ENCODE assay signal across 9 mouse cellular contexts in the genomic region with DNA sequence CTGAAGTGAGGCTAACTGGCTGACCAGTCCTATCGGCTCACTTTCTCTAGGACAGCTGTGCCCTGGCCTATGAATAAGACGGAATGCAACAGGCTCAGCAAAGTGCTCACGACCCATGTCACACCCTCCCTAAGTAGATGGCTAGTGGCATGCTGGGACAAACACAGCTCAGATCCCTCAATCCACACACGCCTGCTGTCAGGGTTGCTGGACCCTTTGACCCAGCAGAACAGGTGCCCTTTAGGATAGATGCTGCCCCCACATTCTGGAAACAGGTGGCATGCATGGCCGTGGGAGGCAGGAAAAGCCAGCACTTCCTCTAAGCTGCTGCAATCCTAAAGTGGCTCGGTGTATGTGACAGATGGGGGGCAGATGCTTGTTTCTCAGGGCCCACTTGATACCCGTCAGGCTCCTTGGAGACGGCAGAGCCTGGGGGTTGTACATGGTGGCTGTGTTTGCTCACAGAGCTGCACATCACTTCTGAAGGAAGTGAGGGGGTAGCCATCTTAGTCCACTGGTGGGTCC. TPM values are rescaled to one million over a fixed set of nuclear protein-coding genes. Genes with fewer than 3 reads are reported as not detected.
DNase-seq lines count a peak whose midpoint lies in the region; ATAC-seq and TF ChIP-seq lines count a peak whose summit lies in the region.
"Had no signal": no experiment of that assay in that cellular context is flagged by ENCODE, and none has a peak within 500 bp of the region (broad histone marks: within the 10 kb centered on the region; RNA-seq: fewer than 3 reads in every experiment).

No protein-coding gene starts in this region.

- no peak for TF ChIP-seq POLR2A in heart, adult 2 months (IDR thresholded peaks at IDR 0.05; ENCODE audit: insufficient read depth, low read depth, low read length)

- H3K36me3 ChIP-seq in forebrain, postnatal 0 days (ENCODE audit: insufficient read depth), result no peaks in the 10 kb centered on the region
- H3K36me3 ChIP-seq in forebrain, embryonic 11.5 days (ENCODE audit: control insufficient read depth, insufficient read depth, low read length), result no peaks in the 10 kb centered on the region
- H3K36me3 ChIP-seq in heart, adult 2 months (ENCODE audit: control insufficient read depth, insufficient read depth, low read length), result no peaks in the 10 kb centered on the region
- H3K36me3 ChIP-seq: embryonic facial prominence, embryonic 12.5 days had no signal

- WGBS in forebrain, postnatal 0 days, result 62% methylated on average over 8 of the region's 8 CpGs
- 81% methylated on average over 8 of the region's 8 CpGs for WGBS in forebrain, embryonic 11.5 days
- 63% methylated on average over 8 of the region's 8 CpGs for WGBS in heart, adult 2 months

- TF ChIP-seq EP300 in heart, adult 2 months (IDR thresholded peaks at IDR 0.05; ENCODE audit: insufficient read depth, low read depth, low read length), result no peak

- peak; percentile 64 for ATAC-seq in forebrain, postnatal 0 days
- no peak for ATAC-seq in forebrain, embryonic 11.5 days (replicated peaks; ENCODE audit: low FRiP score)
- ATAC-seq in frontal cortex, adult (ENCODE audit: low TSS enrichment), result peak; percentile 69

- no peak overlapping the region for H3K27ac ChIP-seq in forebrain, postnatal 0 days (ENCODE audit: low read depth, low read length)
- H3K27ac ChIP-seq in forebrain, embryonic 11.5 days (ENCODE audit: low read depth, low read length), result no peak overlapping the region
- H3K27ac ChIP-seq in heart, adult 2 months, result no peak overlapping the region
- H3K27ac ChIP-seq: embryonic facial prominence, embryonic 12.5 days had no signal

- no peak overlapping the region for H3K4me2 ChIP-seq in forebrain, postnatal 0 days (ENCODE audit: low read depth)
- no peak overlapping the region for H3K4me2 ChIP-seq in forebrain, embryonic 11.5 days (ENCODE audit: low read depth, low read length, severe bottlenecking)
- H3K4me2 ChIP-seq: embryonic facial prominence, embryonic 12.5 days had no signal

- no peak overlapping the region for H3K9ac ChIP-seq in forebrain, postnatal 0 days
- no peak overlapping the region for H3K9ac ChIP-seq in forebrain, embryonic 11.5 days (ENCODE audit: low read length)
- no peak overlapping the region for H3K9ac ChIP-seq in heart, adult 2 months (ENCODE audit: low read depth, low read length)
- H3K9ac ChIP-seq: embryonic facial prominence, embryonic 12.5 days had no signal

- H3K9me3 ChIP-seq in forebrain, postnatal 0 days (ENCODE audit: low read length), result no peaks in the 10 kb centered on the region
- no peaks in the 10 kb centered on the region for H3K9me3 ChIP-seq in forebrain, embryonic 11.5 days (ENCODE audit: control insufficient read depth, low read length)
- H3K9me3 ChIP-seq: embryonic facial prominence, embryonic 12.5 days had no signal

- H3K4me1 ChIP-seq in forebrain, postnatal 0 days (ENCODE audit: insufficient read depth), result peaks cover 4% of the 10 kb centered on the region; the same call in 1 of the 2 replicates
- H3K4me1 ChIP-seq in forebrain, embryonic 11.5 days (replicated peaks; ENCODE audit: control insufficient read depth, insufficient read depth, low read length), result no peaks in the 10 kb centered on the region
- no peaks in the 10 kb centered on the region for H3K4me1 ChIP-seq in heart, adult 2 months (ENCODE audit: control insufficient read depth, insufficient read depth, low read length)
- H3K4me1 ChIP-seq: embryonic facial prominence, embryonic 12.5 days had no signal

- no peaks in the 10 kb centered on the region for H3K27me3 ChIP-seq in forebrain, postnatal 0 days (ENCODE audit: insufficient read depth, low read length)
- H3K27me3 ChIP-seq in forebrain, embryonic 11.5 days (ENCODE audit: control insufficient read depth, insufficient read depth, low read length), result no peaks in the 10 kb centered on the region
- no peaks in the 10 kb centered on the region for H3K27me3 ChIP-seq in heart, adult 2 months (ENCODE audit: control insufficient read depth, insufficient read depth, low read length)

- H3K4me3 ChIP-seq in forebrain, postnatal 0 days (ENCODE audit: low read depth, low read length), result no peak overlapping the region
- H3K4me3 ChIP-seq in forebrain, embryonic 11.5 days (ENCODE audit: low read depth, low read length), result no peak overlapping the region
- H3K4me3 ChIP-seq in heart, adult 2 months, result no peak overlapping the region
- H3K4me3 ChIP-seq: embryonic facial prominence, embryonic 12.5 days had no signal

- no peaks in the 10 kb centered on the region for H3K79me2 ChIP-seq in heart, adult 2 months (replicated peaks; ENCODE audit: control insufficient read depth, insufficient read depth, low read length)

- peak; percentile 43 for DNase-seq in forebrain, postnatal 0 days
- DNase-seq in forebrain, embryonic 11.5 days (ENCODE audit: low spot score), result no peak
- peak; percentile 40 to 46 for DNase-seq in layer of hippocampus, postnatal 25 days (ENCODE audit: extremely low spot score in 1 of 2, low spot score in 1 of 2)
- peak; percentile 82 for DNase-seq in right cerebral cortex, adult 18-20 months
- DNase-seq in kidney, postnatal 36 days, result no peak
- DNase-seq in heart, adult 2 months, result no peak
- DNase-seq in lung, postnatal 36 days, result no peak

- TF ChIP-seq CTCF in forebrain, postnatal 0 days (IDR thresholded peaks at IDR 0.05; ENCODE audit: low read depth), result no peak
- no peak for TF ChIP-seq CTCF in heart, adult 2 months (IDR thresholded peaks at IDR 0.05)

- intact Hi-C loops in heart, adult 2 months (cut with DNase I), result loop anchor here (5.0 kb wide), 1 partner anchor 97 kb away; the partner anchor contains the start of gene Mapkbp1

RNA-seq across cellular contexts. Expression of gene Pla2g4b, which starts 36.3 kb away (rescaled TPM):
- total RNA-seq in forebrain, postnatal 0 days (2014; rRNA removed), result 8.5 and 11.1 TPM in 2 replicates
- polyA plus RNA-seq in forebrain, postnatal 0 days (2015; fragmentation: Nextera tagmentation; extraction: Ambion mirVana), result 0.13 and 0.48 TPM in 2 replicates
- polyA plus RNA-seq in forebrain, embryonic 11.5 days (2014; fragmentation: Nextera tagmentation; extraction: Ambion mirVana), result 1.5 and 1.8 TPM in 2 replicates
- total RNA-seq in layer of hippocampus, postnatal 25 days (2021), result 1 to 10 TPM; 3.3 TPM
- total RNA-seq in heart, adult 2 months (2021), result 1 to 10 TPM; 1.6 to 1.9 TPM
- 3.3 and 4.1 TPM in 2 replicates for polyA plus RNA-seq in heart, adult 2 months (2012; rRNA removed)

RNA-seq across cellular contexts. Expression of gene Gm28042, which starts 42.2 kb away (rescaled TPM):
- total RNA-seq in forebrain, postnatal 0 days (2014; rRNA removed), result 4.3 and 7.5 TPM in 2 replicates
- 0.72 and 1.2 TPM in 2 replicates for polyA plus RNA-seq in forebrain, postnatal 0 days (2015; fragmentation: Nextera tagmentation; extraction: Ambion mirVana)
- 4.8 and 6.6 TPM in 2 replicates for polyA plus RNA-seq in forebrain, embryonic 11.5 days (2014; fragmentation: Nextera tagmentation; extraction: Ambion mirVana)
- 1 to 10 TPM; 1.5 to 2.1 TPM for total RNA-seq in layer of hippocampus, postnatal 25 days (2021)
- under 1 TPM; 0.55 to 0.77 TPM for total RNA-seq in heart, adult 2 months (2021)
- 2.2 and 6.2 TPM in 2 replicates for polyA plus RNA-seq in heart, adult 2 months (2012; rRNA removed)

RNA-seq across cellular contexts. Expression of gene Jmjd7, which starts 42.2 kb away (rescaled TPM):
- 12.7 and 14.6 TPM in 2 replicates for total RNA-seq in forebrain, postnatal 0 days (2014; rRNA removed)
- polyA plus RNA-seq in forebrain, postnatal 0 days (2015; fragmentation: Nextera tagmentation; extraction: Ambion mirVana), result 16.4 and 16.9 TPM in 2 replicates
- 18.6 and 21.6 TPM in 2 replicates for polyA plus RNA-seq in forebrain, embryonic 11.5 days (2014; fragmentation: Nextera tagmentation; extraction: Ambion mirVana)
- 1 to 10 TPM; 4.2 to 5.3 TPM for total RNA-seq in layer of hippocampus, postnatal 25 days (2021)
- 1 to 10 TPM; 6.3 to 7.4 TPM for total RNA-seq in heart, adult 2 months (2021)
- 6.4 and 14.6 TPM in 2 replicates for polyA plus RNA-seq in heart, adult 2 months (2012; rRNA removed)

Comparison
In these comparisons a context has a peak if more than half of its experiments do, and no peak if none do; other contexts are left out.
1. DNase-seq: peak in forebrain, postnatal 0 days (single experiment), layer of hippocampus, postnatal 25 days (2 of 2) and right cerebral cortex, adult 18-20 months (single experiment); none in forebrain, embryonic 11.5 days (single experiment), kidney, postnatal 36 days (0 of 2), heart, adult 2 months (0 of 2) and lung, postnatal 36 days (single experiment).